28 mouse cellular contexts compared by ENCODE assay signal in the genomic region with DNA sequence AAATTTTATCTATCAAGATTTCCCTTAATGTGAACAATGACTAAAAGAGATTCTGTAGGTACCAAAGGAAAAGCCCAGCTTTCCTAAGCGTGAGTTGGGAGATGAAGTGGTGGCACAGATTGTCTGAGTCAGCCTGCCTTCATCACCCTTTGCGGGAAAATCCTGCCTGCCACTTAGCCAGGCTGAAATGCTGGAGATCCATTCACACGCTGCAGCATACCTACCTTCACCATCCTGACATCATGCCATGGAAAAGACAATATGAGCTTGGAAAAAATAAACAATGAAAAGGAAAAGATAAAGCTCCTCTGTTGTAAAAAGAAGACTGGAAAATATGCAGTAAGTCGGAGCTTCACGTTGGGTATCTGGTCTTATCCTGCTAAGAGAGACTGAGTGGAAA.
DNase-seq lines count a peak whose midpoint lies in the region; ATAC-seq lines count a peak whose summit lies in the region.
"Had no signal": no experiment of that assay in that cellular context is flagged by ENCODE, and none has a peak within 500 bp of the region (broad histone marks: within the 10 kb centered on the region; RNA-seq: fewer than 3 reads in every experiment).

No protein-coding gene starts in this region.

- no peak for ATAC-seq in heart, embryonic 13.5 days (ENCODE audit: extremely low read depth, insufficient number of reproducible peaks, low FRiP score, low TSS enrichment)
- peak; percentile 23; the same call in 1 of the 2 replicates for ATAC-seq in heart, embryonic 16.5 days (replicated peaks; ENCODE audit: extremely low read depth, insufficient read depth, low FRiP score)
- no peak for ATAC-seq in limb, embryonic 15.5 days (ENCODE audit: insufficient number of reproducible peaks, low FRiP score, low TSS enrichment, low read depth)
- ATAC-seq: forebrain, embryonic 13.5 days; forebrain, embryonic 16.5 days; intestine, postnatal 0 days; Patski had no signal

- no peak overlapping the region for H3K9ac ChIP-seq in heart, embryonic 13.5 days
- no peak overlapping the region for H3K9ac ChIP-seq in heart, embryonic 16.5 days (ENCODE audit: low read length)
- H3K9ac ChIP-seq in limb, embryonic 15.5 days, result no peak overlapping the region
- H3K9ac ChIP-seq: embryonic facial prominence, embryonic 12.5 days; forebrain, embryonic 13.5 days; hindbrain, embryonic 12.5 days; hindbrain, embryonic 15.5 days; kidney, embryonic 15.5 days had no signal

- H3K4me3 ChIP-seq in heart, embryonic 10.5 days, result no peak overlapping the region
- H3K4me3 ChIP-seq in heart, embryonic 13.5 days, result no peak overlapping the region
- no peak overlapping the region for H3K4me3 ChIP-seq in heart, embryonic 16.5 days (ENCODE audit: low read length)
- no peak overlapping the region for H3K4me3 ChIP-seq in limb, embryonic 15.5 days
- no peak overlapping the region for H3K4me3 ChIP-seq in limb, embryonic 10.5 days
- H3K4me3 ChIP-seq: embryonic facial prominence, embryonic 12.5 days; forebrain, embryonic 10.5 days; forebrain, embryonic 13.5 days; hindbrain, embryonic 12.5 days; hindbrain, embryonic 15.5 days; kidney, embryonic 15.5 days had no signal

- no peak for DNase-seq in heart, embryonic 10.5 days (ENCODE audit: low spot score)
- DNase-seq in heart, adult 8-10 months (ENCODE audit: low spot score), result no peak
- no peak for DNase-seq in heart, adult 18-20 months
- no peak for DNase-seq in heart, adult 11 months
- no peak for DNase-seq in limb, embryonic 10.5 days (ENCODE audit: low spot score)
- DNase-seq: adrenal gland, postnatal 10 days; adrenal gland, postnatal 36 days; B cell, adult 2 months; cerebellum, adult 18-20 months; cerebellum, adult 9-10 months; cerebellum, postnatal 14 days; gastrocnemius, postnatal 10 days; gastrocnemius, postnatal 36 days; kidney, adult 8-10 months had no signal

- no peak overlapping the region for H3K4me2 ChIP-seq in heart, embryonic 13.5 days
- H3K4me2 ChIP-seq in heart, embryonic 16.5 days (ENCODE audit: low read depth, low read length), result no peak overlapping the region
- no peak overlapping the region for H3K4me2 ChIP-seq in limb, embryonic 15.5 days
- H3K4me2 ChIP-seq: embryonic facial prominence, embryonic 12.5 days; forebrain, embryonic 13.5 days; hindbrain, embryonic 12.5 days; hindbrain, embryonic 15.5 days; kidney, embryonic 15.5 days had no signal

- no peaks in the 10 kb centered on the region for H3K36me3 ChIP-seq in heart, embryonic 10.5 days
- H3K36me3 ChIP-seq in heart, embryonic 13.5 days, result no peaks in the 10 kb centered on the region
- no peaks in the 10 kb centered on the region for H3K36me3 ChIP-seq in heart, embryonic 16.5 days (ENCODE audit: control insufficient read depth, insufficient read depth)
- H3K36me3 ChIP-seq in limb, embryonic 15.5 days, result no peaks in the 10 kb centered on the region
- H3K36me3 ChIP-seq in limb, embryonic 10.5 days, result no peaks in the 10 kb centered on the region
- H3K36me3 ChIP-seq: embryonic facial prominence, embryonic 12.5 days; forebrain, embryonic 10.5 days; G1E; hindbrain, embryonic 12.5 days; hindbrain, embryonic 15.5 days; kidney, embryonic 15.5 days had no signal

- H3K27ac ChIP-seq in heart, embryonic 10.5 days, result 0 out of 2 replicates have a peak overlapping the region, but pooled peaks have one; percentile 52
- peak overlapping the region; percentile 74 for H3K27ac ChIP-seq in heart, embryonic 13.5 days (replicated peaks)
- peak overlapping the region; percentile 36; the same call in 1 of the 2 replicates for H3K27ac ChIP-seq in heart, embryonic 16.5 days (ENCODE audit: low read length)
- H3K27ac ChIP-seq in limb, embryonic 15.5 days, result peak overlapping the region; percentile 77
- H3K27ac ChIP-seq in limb, embryonic 10.5 days, result no peak overlapping the region
- H3K27ac ChIP-seq: embryonic facial prominence, embryonic 12.5 days; forebrain, embryonic 10.5 days; forebrain, embryonic 13.5 days; hindbrain, embryonic 12.5 days; hindbrain, embryonic 15.5 days; kidney, embryonic 15.5 days had no signal

- H3K27me3 ChIP-seq in heart, embryonic 10.5 days (ENCODE audit: insufficient read depth, poor library complexity, severe bottlenecking), result no peaks in the 10 kb centered on the region
- H3K27me3 ChIP-seq in heart, embryonic 13.5 days (replicated peaks), result no peaks in the 10 kb centered on the region
- no peaks in the 10 kb centered on the region for H3K27me3 ChIP-seq in heart, embryonic 16.5 days (ENCODE audit: control insufficient read depth, insufficient read depth, low read length)
- no peaks in the 10 kb centered on the region for H3K27me3 ChIP-seq in limb, embryonic 15.5 days
- no peaks in the 10 kb centered on the region for H3K27me3 ChIP-seq in limb, embryonic 10.5 days (ENCODE audit: low read depth, poor library complexity, severe bottlenecking)
- H3K27me3 ChIP-seq: CH12.LX; embryonic facial prominence, embryonic 12.5 days; forebrain, embryonic 13.5 days; hindbrain, embryonic 12.5 days; hindbrain, embryonic 15.5 days; kidney, embryonic 15.5 days; Patski had no signal

- 53% methylated on average over 5 of the region's 5 CpGs for WGBS in heart, embryonic 10.5 days
- WGBS in heart, embryonic 13.5 days, result 43% methylated on average over 5 of the region's 5 CpGs
- 45% methylated on average over 5 of the region's 5 CpGs for WGBS in heart, embryonic 16.5 days
- 67% methylated on average over 5 of the region's 5 CpGs for WGBS in limb, embryonic 15.5 days
- 90% methylated on average over 5 of the region's 5 CpGs for WGBS in limb, embryonic 10.5 days

- no peaks in the 10 kb centered on the region for H3K4me1 ChIP-seq in heart, embryonic 10.5 days
- H3K4me1 ChIP-seq in heart, embryonic 13.5 days, result peaks cover 24% of the 10 kb centered on the region
- H3K4me1 ChIP-seq in heart, embryonic 16.5 days (ENCODE audit: control insufficient read depth, insufficient read depth, low read length), result 0 out of 2 replicates have a peak, but pooled peaks cover 3% of the 10 kb centered on the region
- no peaks in the 10 kb centered on the region for H3K4me1 ChIP-seq in limb, embryonic 15.5 days
- H3K4me1 ChIP-seq in limb, embryonic 10.5 days, result peaks cover 10% of the 10 kb centered on the region
- H3K4me1 ChIP-seq: hindbrain, embryonic 12.5 days; hindbrain, embryonic 15.5 days; kidney, embryonic 15.5 days had no signal

- no peaks in the 10 kb centered on the region for H3K9me3 ChIP-seq in heart, embryonic 10.5 days
- 0 out of 2 replicates have a peak, but pooled peaks cover 3% of the 10 kb centered on the region for H3K9me3 ChIP-seq in heart, embryonic 13.5 days
- no peaks in the 10 kb centered on the region for H3K9me3 ChIP-seq in heart, embryonic 16.5 days (replicated peaks; ENCODE audit: control insufficient read depth, low read length)
- no peaks in the 10 kb centered on the region for H3K9me3 ChIP-seq in limb, embryonic 15.5 days
- H3K9me3 ChIP-seq in limb, embryonic 10.5 days (replicated peaks), result no peaks in the 10 kb centered on the region
- H3K9me3 ChIP-seq: embryonic facial prominence, embryonic 12.5 days; forebrain, embryonic 10.5 days; forebrain, embryonic 13.5 days; G1E; hindbrain, embryonic 12.5 days; hindbrain, embryonic 15.5 days; kidney, embryonic 15.5 days had no signal
